Mouse (Mus musculus) kidney, embryonic 16.5 days (tissue): ENCODE measurements at regions not wholly inside any gene's neighbourhood (a gene's known extent, or its start where the extent isn't known, plus 50 kb on each side); places are given as distances from the start of the nearest gene placed in this dataset.
"Not testable (repeated sequence)": the region's sequence is repeated elsewhere in the genome, so short reads cannot be mapped to it uniquely, and the experiment has no call there.

Experiments used
- ATAC-seq: fragments of 200-750 bp; cut with Nextera tagmentation; 2 replicates; pipeline ENCODE4 v1.8.0; 2017; ENCODE audit warnings: moderate TSS enrichment; ENCODE audit not compliant: low FRiP score, low TSS enrichment
- H3K27ac ChIP-seq: fragments of 300-500 bp; sonication (generic); 2 replicates; pipeline ENCODE4 v1.5.1; 2014; ENCODE audit warnings: low read length
- H3K27me3 ChIP-seq: fragments of 300-500 bp; sonication (generic); 2 replicates; pipeline ENCODE4 v1.6.1; 2014; ENCODE audit warnings: low read length, control low read depth, mixed read lengths; ENCODE audit not compliant: insufficient read depth
- H3K36me3 ChIP-seq: fragments of 300-500 bp; sonication (generic); 2 replicates; pipeline ENCODE4 v1.6.1; 2014; ENCODE audit warnings: low read length, control low read depth, mixed read lengths; ENCODE audit not compliant: insufficient read depth
- H3K4me1 ChIP-seq: fragments of 300-500 bp; sonication (generic); 2 replicates; pipeline ENCODE4 v1.6.1; 2014; ENCODE audit warnings: low read length, control low read depth, mixed read lengths; ENCODE audit not compliant: insufficient read depth
- H3K4me2 ChIP-seq: fragments of 300-500 bp; sonication (generic); replicated peaks from 2 replicates; pipeline ENCODE4 v1.6.1; 2014; ENCODE audit warnings: low read depth, low read length
- H3K4me3 ChIP-seq: fragments of 300-500 bp; sonication (generic); 2 replicates; pipeline ENCODE4 v1.5.1; 2014; ENCODE audit warnings: mild to moderate bottlenecking, low read length
- H3K9ac ChIP-seq: fragments of 300-500 bp; sonication (generic); replicated peaks from 2 replicates; pipeline ENCODE4 v1.6.1; 2014; ENCODE audit warnings: low read length
- H3K9me3 ChIP-seq: fragments of 300-500 bp; sonication (generic); 2 replicates; pipeline ENCODE4 v1.6.1; 2016; ENCODE audit warnings: low read length, control low read depth
- WGBS: fragments of 180-500 bp; shearing (Covaris S2); extraction: QIAGEN DNeasy Blood & Tissue Kit; methylation state at CpG from one replicate; pipeline ENCODE4 v1.1.7; 2014; 5-methylcytosine and 5-hydroxymethylcytosine counted together

DNA sequence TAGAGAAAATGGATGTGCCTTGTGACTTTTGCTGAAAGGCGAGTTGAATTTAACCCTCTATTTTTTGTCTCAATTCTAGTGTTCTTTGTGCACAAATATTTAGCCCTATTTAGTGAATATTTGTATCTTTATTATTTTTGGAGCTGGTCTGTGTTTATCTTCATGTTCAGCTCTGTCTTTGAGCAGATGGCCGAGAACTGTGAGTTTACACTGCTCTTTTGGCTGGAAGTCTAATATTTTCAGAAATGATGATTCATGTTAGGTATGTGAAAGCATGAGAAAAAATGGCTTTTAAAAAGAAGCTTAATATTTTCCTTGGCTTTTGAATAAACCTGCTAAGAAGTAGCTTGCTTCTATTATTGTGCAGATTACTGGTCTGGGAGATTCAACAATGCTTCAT lies 505.4 kb downstream of the Sema5a start:
- Histone ChIP-seq H3K27ac (no peak overlapping the region), H3K36me3 (no peaks in the 10 kb centered on the region), H3K4me3 (no peak overlapping the region), H3K27me3 (no peaks in the 10 kb centered on the region), H3K4me2 (no peak overlapping the region), H3K9ac (no peak overlapping the region), H3K9me3 (no peaks in the 10 kb centered on the region), H3K4me1 (no peaks in the 10 kb centered on the region)
- WGBS, result 67% methylated on average over 2 of the region's 2 CpGs
- no peak for ATAC-seq

DNA sequence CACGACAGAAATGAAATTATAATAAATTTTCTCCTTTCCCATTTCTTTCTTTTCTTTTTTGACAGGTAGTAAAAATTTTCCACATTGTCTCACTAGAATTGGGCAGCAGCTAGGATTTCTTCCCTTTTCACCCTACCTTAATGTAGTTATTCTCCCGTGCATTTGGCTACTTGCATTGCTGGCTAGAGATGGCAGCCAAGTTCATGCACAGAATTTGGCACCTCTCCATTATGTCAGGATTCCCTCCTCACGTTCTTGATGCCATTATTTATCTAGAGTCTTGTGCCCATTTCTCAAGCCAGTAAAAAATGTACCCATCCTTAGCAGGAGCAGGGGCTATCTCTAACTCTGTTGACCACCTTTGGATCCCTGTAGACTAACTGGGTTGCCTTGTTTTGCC lies 507.4 kb downstream of the Sema5a start:
- Histone ChIP-seq H3K9me3 (no peaks in the 10 kb centered on the region), H3K27me3 (no peaks in the 10 kb centered on the region), H3K27ac (no peak overlapping the region), H3K4me1 (no peaks in the 10 kb centered on the region), H3K4me2 (no peak overlapping the region), H3K9ac (no peak overlapping the region), H3K4me3 (no peak overlapping the region), H3K36me3 (no peaks in the 10 kb centered on the region)
- 62% methylated on average over 3 of the region's 3 CpGs for WGBS
- no peak for ATAC-seq

DNA sequence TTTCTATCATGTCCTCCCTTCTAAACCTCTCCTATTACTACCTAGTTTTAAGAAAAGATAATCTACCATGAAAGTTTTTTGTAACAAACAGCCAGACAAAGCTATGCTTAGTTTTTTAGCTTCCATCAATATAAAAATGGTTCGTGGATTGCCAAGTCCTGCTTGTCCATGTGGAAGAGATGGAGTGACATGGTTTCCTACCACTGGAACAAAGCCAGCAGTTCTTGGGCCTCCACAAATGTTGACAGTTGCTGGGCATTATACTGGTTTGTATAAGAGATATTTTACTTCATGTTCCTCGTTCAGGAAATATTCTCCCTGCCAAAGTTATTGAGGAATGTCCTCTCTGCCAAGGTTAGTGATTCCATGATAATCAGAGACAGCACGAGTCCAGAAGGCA lies 515.5 kb downstream of the Sema5a start:
- 69% methylated on average over 3 of the region's 3 CpGs for WGBS
- ATAC-seq, result no peak

DNA sequence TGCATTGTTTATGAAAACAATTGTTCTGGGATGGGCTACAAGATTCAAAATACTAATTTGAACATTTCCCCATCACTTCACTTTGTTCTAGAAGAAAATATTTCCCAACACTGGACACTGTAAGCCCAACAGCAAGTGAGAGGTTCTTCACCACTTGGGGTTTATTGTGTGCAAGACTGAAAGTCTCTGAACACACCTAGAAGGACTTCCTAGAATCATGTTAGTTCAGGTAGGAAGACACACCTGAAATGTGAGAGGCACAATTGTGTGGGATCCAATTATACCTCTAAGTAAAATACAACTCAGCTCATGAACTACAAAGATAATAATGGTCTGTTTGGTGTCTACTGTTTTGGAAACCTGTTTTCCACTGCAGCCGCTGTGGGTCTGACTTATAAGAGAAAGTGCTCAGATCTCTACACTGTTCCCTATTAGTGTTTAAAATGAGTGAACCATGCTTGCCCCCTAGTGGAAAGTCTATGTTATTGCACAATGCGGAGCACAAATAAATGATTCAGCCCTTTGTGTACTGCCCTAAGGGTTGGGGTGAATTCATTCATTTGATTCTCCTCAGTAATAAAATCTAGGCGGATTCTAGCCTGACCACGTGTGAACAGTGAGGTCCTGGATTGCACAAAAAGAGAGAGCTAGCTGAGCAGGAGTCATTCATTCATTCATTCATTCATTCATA lies 521.5 kb downstream of the Sema5a start:
- Histone ChIP-seq H3K4me3 (no peak overlapping the region), H3K27ac (no peak overlapping the region), H3K9me3 (no peaks in the 10 kb centered on the region), H3K4me2 (no peak overlapping the region), H3K27me3 (no peaks in the 10 kb centered on the region), H3K4me1 (no peaks in the 10 kb centered on the region), H3K36me3 (no peaks in the 10 kb centered on the region), H3K9ac (no peak overlapping the region)
- 11% methylated on average over 4 of the region's 4 CpGs for WGBS
- peak; percentile 82; the same call in 1 of the 2 replicates for ATAC-seq

More for the DNA sequence above, 515.5 kb downstream of the Sema5a start:
- H3K9me3 ChIP-seq, result no peaks in the 10 kb centered on the region
- H3K4me2 ChIP-seq, result no peak overlapping the region
- H3K27ac ChIP-seq, result no peak overlapping the region
- no peak overlapping the region for H3K4me3 ChIP-seq
- H3K9ac ChIP-seq, result no peak overlapping the region
- no peaks in the 10 kb centered on the region for H3K27me3 ChIP-seq
- no peaks in the 10 kb centered on the region for H3K4me1 ChIP-seq
- no peaks in the 10 kb centered on the region for H3K36me3 ChIP-seq

DNA sequence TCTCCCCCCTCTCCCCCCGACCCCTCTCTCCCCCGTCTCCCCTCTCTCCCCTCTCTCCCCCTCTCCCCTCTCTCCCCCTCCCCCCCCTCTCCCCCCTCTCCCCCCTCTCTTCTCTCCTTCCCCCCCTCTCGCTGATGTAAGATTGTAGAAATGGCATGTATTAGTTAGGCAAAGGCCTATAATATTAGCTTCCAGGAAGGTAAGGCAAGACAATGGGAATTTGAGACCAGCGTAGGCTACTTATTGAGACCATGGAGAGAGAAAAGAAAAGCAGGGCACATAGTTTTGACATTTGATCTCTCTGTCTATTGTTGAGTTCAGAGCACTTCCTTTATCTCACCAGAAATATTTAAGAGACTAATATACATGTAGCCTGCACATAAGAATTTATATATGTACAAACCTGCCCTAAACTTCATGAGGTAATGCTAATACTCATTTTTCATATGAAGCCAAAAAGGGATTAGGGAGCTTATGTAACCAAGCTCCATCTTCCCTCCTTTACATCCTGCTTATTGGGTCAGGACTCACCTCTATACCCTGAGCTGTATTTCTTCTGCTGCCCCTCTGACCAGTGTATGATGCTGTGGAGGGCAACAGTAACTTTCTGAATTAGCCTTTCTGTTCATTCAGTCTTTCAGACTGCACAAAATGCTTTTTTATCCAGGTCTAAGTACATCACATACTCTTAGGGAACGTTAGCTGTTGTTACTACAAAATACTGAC lies 522.3 kb downstream of the Sema5a start:
- Histone ChIP-seq H3K9ac (no peak overlapping the region), H3K4me1 (no peaks in the 10 kb centered on the region), H3K4me2 (no peak overlapping the region), H3K4me3 (no peak overlapping the region), H3K9me3 (no peaks in the 10 kb centered on the region), H3K27me3 (no peaks in the 10 kb centered on the region), H3K27ac (no peak overlapping the region), H3K36me3 (no peaks in the 10 kb centered on the region)
- WGBS, result 72% methylated on average over 3 of the region's 5 CpGs
- ATAC-seq, result no peak

DNA sequence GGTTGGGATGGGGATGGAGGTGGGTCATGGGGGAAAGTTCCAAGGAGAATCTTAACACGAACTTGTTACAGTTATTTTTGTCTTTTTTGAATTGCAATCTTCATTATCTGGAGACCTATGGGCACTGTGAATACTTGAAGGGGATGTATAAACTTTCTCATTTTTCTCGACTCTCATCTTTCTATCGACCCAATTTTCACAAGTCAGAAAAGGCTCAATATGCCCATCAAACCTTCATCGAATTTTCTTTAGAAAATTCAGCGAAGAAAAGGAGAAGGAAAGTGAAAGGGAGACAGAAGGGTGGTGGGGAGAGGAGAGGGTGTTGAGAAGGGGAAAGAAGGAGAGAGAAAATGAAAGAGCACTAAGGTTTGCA lies 533.6 kb downstream of the Sema5a start:
- H3K27ac ChIP-seq, H3K36me3 ChIP-seq, ATAC-seq, H3K4me1 ChIP-seq, H3K9ac ChIP-seq, H3K27me3 ChIP-seq, H3K9me3 ChIP-seq: not testable (repeated sequence)
- WGBS, result 22% methylated on average over 5 of the region's 5 CpGs
- peak overlapping the region; percentile 56 for H3K4me3 ChIP-seq
- H3K4me2 ChIP-seq, result peak overlapping the region; percentile 70

DNA sequence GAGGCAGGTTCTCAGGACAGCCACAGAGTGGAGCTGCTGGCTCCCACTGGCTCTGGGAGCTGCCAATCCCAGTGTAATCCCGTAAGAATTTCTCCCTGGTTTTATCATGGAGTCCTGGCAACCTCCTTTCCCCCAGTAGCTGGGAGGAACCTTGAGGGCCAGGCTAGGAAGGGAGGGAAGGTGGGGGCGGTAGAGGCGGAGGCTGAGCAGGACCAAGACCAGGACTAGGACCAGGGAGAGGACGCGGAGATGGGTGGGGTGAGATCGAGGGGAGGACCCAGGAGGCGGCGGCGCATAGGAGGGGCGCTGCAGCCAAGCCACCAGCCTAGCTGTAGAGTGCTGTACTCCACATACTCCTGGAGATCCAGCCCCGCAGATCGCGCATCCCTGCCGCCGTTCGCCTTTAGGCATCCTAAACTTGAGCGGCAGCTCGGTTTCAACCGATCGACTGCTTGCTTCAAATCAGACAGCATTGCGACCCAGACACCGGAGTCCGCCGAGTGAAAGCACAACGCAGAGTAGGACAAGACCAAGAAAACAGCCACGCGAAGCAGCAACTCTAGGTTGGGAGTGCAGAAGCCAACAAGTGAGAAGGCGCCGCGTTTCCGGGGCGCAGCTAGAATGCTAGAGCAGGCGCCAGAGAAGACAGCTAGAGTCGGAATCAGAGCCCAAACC lies 534.1 kb downstream of the Sema5a start:
- not testable (repeated sequence) for H3K4me1 ChIP-seq, H3K36me3 ChIP-seq, H3K9me3 ChIP-seq, H3K27me3 ChIP-seq
- peak overlapping the region; percentile 53 for H3K27ac ChIP-seq
- under 1% methylated on average over 33 of the region's 34 CpGs for WGBS
- ATAC-seq, result peak; percentile 99
- peak overlapping the region; percentile 56 for H3K4me3 ChIP-seq
- peak overlapping the region; percentile 70 for H3K4me2 ChIP-seq
- H3K9ac ChIP-seq, result peak overlapping the region; percentile 68

DNA sequence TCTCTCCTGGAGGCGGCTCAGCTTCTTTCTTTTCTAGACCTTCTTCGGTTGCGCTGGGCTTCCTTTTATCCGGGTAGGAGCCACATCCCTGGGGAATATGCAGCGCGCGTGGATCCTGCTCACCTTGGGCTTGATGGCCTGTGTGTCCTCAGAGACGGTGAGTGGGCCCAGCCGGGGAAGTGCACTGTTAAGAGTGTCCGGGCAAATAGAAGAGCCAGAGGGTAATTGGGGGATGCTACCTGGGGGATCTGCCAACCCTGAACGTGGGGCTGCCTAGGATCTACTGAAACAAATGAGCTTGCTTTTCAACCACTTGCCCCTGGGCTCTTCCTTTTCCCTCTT lies 534.6 kb downstream of the Sema5a start:
- H3K4me1 ChIP-seq, result not testable (repeated sequence)
- peak; percentile 13; the same call in 1 of the 2 replicates for ATAC-seq
- 3% methylated on average over 11 of the region's 11 CpGs for WGBS

DNA sequence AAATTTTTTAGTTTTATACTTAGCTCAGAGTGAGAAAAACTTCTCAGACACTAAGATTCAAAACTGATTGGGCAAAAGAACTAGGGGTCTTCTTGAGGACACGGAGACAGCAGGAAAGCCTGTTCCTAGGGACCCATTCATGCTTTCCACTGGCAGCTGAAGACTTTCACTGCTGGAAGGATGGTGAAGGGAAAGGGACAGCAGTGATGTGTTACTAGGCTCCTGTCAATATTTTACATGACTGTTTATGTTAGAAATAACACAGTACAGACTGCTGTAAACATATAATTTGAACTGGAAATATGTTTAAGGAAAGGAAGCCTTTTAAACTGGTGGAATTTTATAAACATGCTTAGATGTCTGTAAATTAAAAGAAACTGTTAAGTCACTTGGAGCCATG lies 537.0 kb downstream of the Sema5a start:
- H3K36me3 ChIP-seq, H3K27me3 ChIP-seq, H3K9me3 ChIP-seq, H3K4me1 ChIP-seq, H3K4me3 ChIP-seq, ATAC-seq, H3K9ac ChIP-seq, H3K4me2 ChIP-seq, H3K27ac ChIP-seq: not testable (repeated sequence)
- WGBS, result 55% methylated on average over 1 of the region's 1 CpGs

More for the DNA sequence above, 534.6 kb downstream of the Sema5a start:
- not testable (repeated sequence) for H3K27me3 ChIP-seq, H3K36me3 ChIP-seq, H3K9me3 ChIP-seq
- Histone ChIP-seq H3K4me3 (peak overlapping the region; percentile 56), H3K4me2 (peak overlapping the region; percentile 70), H3K9ac (peak overlapping the region; percentile 68), H3K27ac (peak overlapping the region; percentile 53; the same call in 1 of the 2 replicates)

DNA sequence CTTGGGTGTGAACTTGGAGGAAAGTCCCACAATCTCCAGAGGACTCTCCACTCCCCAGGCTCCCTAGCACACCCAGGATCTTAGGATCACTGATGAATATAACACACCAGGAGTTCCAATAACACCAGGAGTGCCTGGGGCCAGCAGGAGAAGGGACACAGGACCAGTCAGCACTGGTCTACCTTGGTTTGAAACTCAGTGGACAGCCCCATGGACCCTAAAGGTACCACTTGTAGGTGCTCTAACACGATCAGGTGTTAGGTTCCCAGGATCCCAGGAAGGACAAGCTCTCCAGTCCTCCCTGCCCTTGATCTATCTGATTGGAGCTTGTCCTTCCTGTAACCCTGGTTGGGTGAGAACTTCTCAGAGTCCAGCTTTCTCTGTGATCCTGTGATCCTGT lies 554.6 kb downstream of the Sema5a start:
- ATAC-seq, result no peak
- 91% methylated on average over 1 of the region's 1 CpGs for whole genome bisulfite sequencing
- no peak overlapping the region for H3K9ac ChIP-seq
- H3K4me3 ChIP-seq, result no peak overlapping the region
- H3K36me3 ChIP-seq, result 0 out of 2 replicates have a peak, but pooled peaks cover 8% of the 10 kb centered on the region
- no peak overlapping the region for H3K27ac ChIP-seq
- H3K4me2 ChIP-seq, result no peak overlapping the region
- H3K27me3 ChIP-seq, result no peaks in the 10 kb centered on the region
- peaks cover 18% of the 10 kb centered on the region for H3K9me3 ChIP-seq
- H3K4me1 ChIP-seq, result no peaks in the 10 kb centered on the region
